Mouse (Mus musculus): Measurements from ENCODE around the gene Gm20422. TPM values are rescaled to one million over a fixed set of nuclear protein-coding genes. Genes with fewer than 3 reads are reported as not detected.
A peak's percentile ranks its signal among the peaks of the same experiment; 100 is the strongest.

Gene Gm20422
- polyA plus RNA-seq (2014; fragmentation: Nextera tagmentation; extraction: Ambion mirVana): 0.45 and 0.86 TPM in 2 replicates

- WGBS: under 1% methylated on average over 41 of the region's 41 CpGs
- peak; percentile 100 for ATAC-seq (ENCODE audit: low read depth)
Measured at GRCm38 (mm10) chr8:69774503-69775148, at the start of gene Gm20422. Gm20422 (minus strand) TSS chr8:69774886.

GRCm38 (mm10) chr8:69822386-69823191 lies 47.9 kb upstream of the Gm20422 start, which contains the start of gene Lpar2:
Lpar2 (plus strand) TSS chr8:69822429.
- H3K36me3 ChIP-seq (ENCODE audit: control insufficient read depth, insufficient read depth, low read length): peaks cover 9% of the 10 kb centered on the region; the same call in 1 of the 2 replicates
- no peaks in the 10 kb centered on the region for H3K9me3 ChIP-seq (ENCODE audit: control insufficient read depth, low read length)
- H3K4me1 ChIP-seq (ENCODE audit: control insufficient read depth, insufficient read depth, low read length): peaks cover 26% of the 10 kb centered on the region
- no peaks in the 10 kb centered on the region for H3K27me3 ChIP-seq (ENCODE audit: control insufficient read depth, insufficient read depth, low read length)
- H3K4me3 ChIP-seq (ENCODE audit: low read depth, low read length): peak within 1 kb of the TSS; percentile 62
- peak within 1 kb of the TSS; percentile 51 for H3K9ac ChIP-seq (replicated peaks; ENCODE audit: low read depth, low read length)
- H3K4me2 ChIP-seq (ENCODE audit: low read depth, low read length): peak within 1 kb of the TSS; percentile 79
- peak within 1 kb of the TSS; percentile 4; the same call in 1 of the 2 replicates for H3K27ac ChIP-seq (ENCODE audit: low read depth, low read length)
- 2% methylated on average over 31 of the region's 35 CpGs for WGBS
- ATAC-seq (ENCODE audit: low read depth): peak; percentile 76

More at GRCm38 (mm10) chr8:69774503-69775148, at the start of gene Gm20422:
- Histone ChIP-seq H3K27me3 (ENCODE audit: control insufficient read depth, insufficient read depth, low read length) (no peaks in the 10 kb centered on the region), H3K4me1 (ENCODE audit: control insufficient read depth, insufficient read depth, low read length) (peaks cover 18% of the 10 kb centered on the region), H3K4me2 (ENCODE audit: low read depth, low read length) (peak within 1 kb of the TSS; percentile 47), H3K9me3 (ENCODE audit: control insufficient read depth, low read length) (no peaks in the 10 kb centered on the region), H3K27ac (ENCODE audit: low read depth, low read length) (peak within 1 kb of the TSS; percentile 99), H3K9ac (replicated peaks; ENCODE audit: low read depth, low read length) (peak within 1 kb of the TSS; percentile 83), H3K36me3 (ENCODE audit: control insufficient read depth, insufficient read depth, low read length) (no peaks in the 10 kb centered on the region), H3K4me3 (ENCODE audit: low read depth, low read length) (peak within 1 kb of the TSS; percentile 75)

- ATAC-seq (ENCODE audit: low read depth): peak; percentile 65
- peak overlapping the region; percentile 79 for H3K4me2 ChIP-seq (ENCODE audit: low read depth, low read length)
- peaks cover 26% of the 10 kb centered on the region for H3K4me1 ChIP-seq (ENCODE audit: control insufficient read depth, insufficient read depth, low read length)
- no peaks in the 10 kb centered on the region for H3K27me3 ChIP-seq (ENCODE audit: control insufficient read depth, insufficient read depth, low read length)
- WGBS: 2% methylated on average over 16 of the region's 22 CpGs
- peaks cover 15% of the 10 kb centered on the region for H3K36me3 ChIP-seq (ENCODE audit: control insufficient read depth, insufficient read depth, low read length)
- no peak overlapping the region for H3K27ac ChIP-seq (ENCODE audit: low read depth, low read length)
- peak overlapping the region; percentile 62 for H3K4me3 ChIP-seq (ENCODE audit: low read depth, low read length)
- H3K9ac ChIP-seq (replicated peaks; ENCODE audit: low read depth, low read length): peak overlapping the region; percentile 51
- H3K9me3 ChIP-seq (ENCODE audit: control insufficient read depth, low read length): no peaks in the 10 kb centered on the region
Measured at GRCm38 (mm10) chr8:69821971-69822385, 47.3 kb upstream of the Gm20422 start.

GRCm38 (mm10) chr8:69820466-69820865 lies 45.8 kb upstream of the Gm20422 start:
- Histone ChIP-seq H3K9ac (replicated peaks; ENCODE audit: low read depth, low read length) (no peak overlapping the region), H3K4me1 (ENCODE audit: control insufficient read depth, insufficient read depth, low read length) (peaks cover 26% of the 10 kb centered on the region), H3K27me3 (ENCODE audit: control insufficient read depth, insufficient read depth, low read length) (no peaks in the 10 kb centered on the region), H3K9me3 (ENCODE audit: control insufficient read depth, low read length) (no peaks in the 10 kb centered on the region), H3K4me3 (ENCODE audit: low read depth, low read length) (no peak overlapping the region), H3K4me2 (ENCODE audit: low read depth, low read length) (no peak overlapping the region), H3K36me3 (ENCODE audit: control insufficient read depth, insufficient read depth, low read length) (peaks cover 22% of the 10 kb centered on the region), H3K27ac (ENCODE audit: low read depth, low read length) (no peak overlapping the region)
- WGBS: 87% methylated on average over 9 of the region's 9 CpGs
- ATAC-seq (ENCODE audit: low read depth): no peak

- Histone ChIP-seq H3K4me2 (ENCODE audit: low read depth, low read length) (no peak overlapping the region), H3K9me3 (ENCODE audit: control insufficient read depth, low read length) (no peaks in the 10 kb centered on the region), H3K36me3 (ENCODE audit: control insufficient read depth, insufficient read depth, low read length) (peaks cover 38% of the 10 kb centered on the region), H3K4me3 (ENCODE audit: low read depth, low read length) (no peak overlapping the region), H3K27ac (ENCODE audit: low read depth, low read length) (no peak overlapping the region), H3K4me1 (ENCODE audit: control insufficient read depth, insufficient read depth, low read length) (no peaks in the 10 kb centered on the region), H3K9ac (replicated peaks; ENCODE audit: low read depth, low read length) (no peak overlapping the region), H3K27me3 (ENCODE audit: control insufficient read depth, insufficient read depth, low read length) (no peaks in the 10 kb centered on the region)
- no peak for ATAC-seq (ENCODE audit: low read depth)
- 93% methylated on average over 4 of the region's 4 CpGs for WGBS
Measured at GRCm38 (mm10) chr8:69815396-69815795, 40.7 kb upstream of the Gm20422 start.

- Histone ChIP-seq H3K27ac (ENCODE audit: low read depth, low read length) (no peak overlapping the region), H3K27me3 (ENCODE audit: control insufficient read depth, insufficient read depth, low read length) (no peaks in the 10 kb centered on the region), H3K4me3 (ENCODE audit: low read depth, low read length) (no peak overlapping the region), H3K9ac (replicated peaks; ENCODE audit: low read depth, low read length) (no peak overlapping the region), H3K36me3 (ENCODE audit: control insufficient read depth, insufficient read depth, low read length) (peaks cover 38% of the 10 kb centered on the region), H3K4me2 (ENCODE audit: low read depth, low read length) (no peak overlapping the region), H3K4me1 (ENCODE audit: control insufficient read depth, insufficient read depth, low read length) (peaks cover 1% of the 10 kb centered on the region; the same call in 1 of the 2 replicates), H3K9me3 (ENCODE audit: control insufficient read depth, low read length) (no peaks in the 10 kb centered on the region)
- no peak for ATAC-seq (ENCODE audit: low read depth)
- 97% methylated on average over 2 of the region's 2 CpGs for WGBS
Measured at GRCm38 (mm10) chr8:69814881-69815280, 40.2 kb upstream of the Gm20422 start.

- H3K27ac ChIP-seq (ENCODE audit: low read depth, low read length): no peak overlapping the region; the same call in 1 of the 2 replicates
- H3K4me1 ChIP-seq (ENCODE audit: control insufficient read depth, insufficient read depth, low read length): peaks cover 4% of the 10 kb centered on the region; the same call in 1 of the 2 replicates
- H3K4me3 ChIP-seq (ENCODE audit: low read depth, low read length): no peak overlapping the region; the same call in 1 of the 2 replicates
- H3K9ac ChIP-seq (replicated peaks; ENCODE audit: low read depth, low read length): no peak overlapping the region; the same call in 1 of the 2 replicates
- H3K4me2 ChIP-seq (ENCODE audit: low read depth, low read length): peak overlapping the region; percentile 74
- WGBS: 61% methylated on average over 3 of the region's 3 CpGs
- no peaks in the 10 kb centered on the region for H3K9me3 ChIP-seq (ENCODE audit: control insufficient read depth, low read length)
- no peak for ATAC-seq (ENCODE audit: low read depth)
- peaks cover 37% of the 10 kb centered on the region for H3K36me3 ChIP-seq (ENCODE audit: control insufficient read depth, insufficient read depth, low read length)
- no peaks in the 10 kb centered on the region for H3K27me3 ChIP-seq (ENCODE audit: control insufficient read depth, insufficient read depth, low read length)
Measured at GRCm38 (mm10) chr8:69809820-69810219, 35.1 kb upstream of the Gm20422 start.

- ATAC-seq (ENCODE audit: low read depth): peak; percentile 76
- peak overlapping the region; percentile 74 for H3K4me2 ChIP-seq (ENCODE audit: low read depth, low read length)
- H3K27me3 ChIP-seq (ENCODE audit: control insufficient read depth, insufficient read depth, low read length): no peaks in the 10 kb centered on the region
- H3K36me3 ChIP-seq (ENCODE audit: control insufficient read depth, insufficient read depth, low read length): peaks cover 37% of the 10 kb centered on the region
- no peaks in the 10 kb centered on the region for H3K9me3 ChIP-seq (ENCODE audit: control insufficient read depth, low read length)
- under 1% methylated on average over 23 of the region's 23 CpGs for WGBS
- H3K27ac ChIP-seq (ENCODE audit: low read depth, low read length): peak overlapping the region; percentile 74
- H3K4me3 ChIP-seq (ENCODE audit: low read depth, low read length): peak overlapping the region; percentile 61
- H3K4me1 ChIP-seq (ENCODE audit: control insufficient read depth, insufficient read depth, low read length): peaks cover 4% of the 10 kb centered on the region; the same call in 1 of the 2 replicates
- H3K9ac ChIP-seq (replicated peaks; ENCODE audit: low read depth, low read length): peak overlapping the region; percentile 70
Measured at GRCm38 (mm10) chr8:69808864-69809403, 34.2 kb upstream of the Gm20422 start.

Data from neural tube, embryonic 14.5 days (tissue).